40 mouse cellular contexts compared by ENCODE assay signal in genomic region chr11:99557976-99558745, GRCm38 (mm10). TPM values are rescaled to one million over a fixed set of nuclear protein-coding genes. Genes with fewer than 3 reads are reported as not detected.
DNase-seq lines count a peak whose midpoint lies in the region; ATAC-seq and TF ChIP-seq lines count a peak whose summit lies in the region.
"Had no signal": no experiment of that assay in that cellular context is flagged by ENCODE, and none has a peak within 500 bp of the region (broad histone marks: within the 10 kb centered on the region; RNA-seq: fewer than 3 reads in every experiment).

No protein-coding gene starts in this region.

- TF ChIP-seq POLR2A in lung, adult 2 months (IDR thresholded peaks at IDR 0.05; ENCODE audit: borderline replicate concordance, extremely low read depth, low read depth, low read length), result no peak

- WGBS in lung, adult 2 months, result 60% methylated on average over 3 of the region's 3 CpGs

- no peak for TF ChIP-seq CTCF in lung, adult 2 months (IDR thresholded peaks at IDR 0.05; ENCODE audit: insufficient read depth, low read length)

- H3K4me3 ChIP-seq in lung, adult 2 months (replicated peaks; ENCODE audit: extremely low read depth, low read depth, low read length), result no peak overlapping the region
- H3K4me3 ChIP-seq: embryonic facial prominence, embryonic 12.5 days; erythroblast, embryonic 14.5 days; intestine, embryonic 15.5 days; liver, embryonic 12.5 days; megakaryocyte, embryonic 14.5 days; midbrain, embryonic 12.5 days; neural tube, embryonic 13.5 days; stomach, embryonic 15.5 days had no signal

- no peak for DNase-seq in frontal cortex, postnatal 36 days (ENCODE audit: low spot score in 2 of 2)
- peak; percentile 7 for DNase-seq in lung, postnatal 25 days (ENCODE audit: low spot score)
- no peak for DNase-seq in lung, adult 2 months
- DNase-seq in Muller cell, postnatal 12 days (ENCODE audit: inconsistent ontology term), result peak; percentile 39
- DNase-seq in adrenal gland, postnatal 36 days, result no peak
- no peak for DNase-seq in thymus, postnatal 25 days
- DNase-seq: adrenal gland, adult 8-10 months; cerebellum, adult 11 months; cerebellum, adult 9-10 months; cerebellum, postnatal 36 days; gastrocnemius, postnatal 10 days; heart, postnatal 14 days; kidney, adult 2 months; kidney, postnatal 10 days; left cerebral cortex, postnatal 4 days; liver, postnatal 0 days; lung, postnatal 14 days; thymus, postnatal 14 days had no signal

- ATAC-seq in frontal cortex, adult (ENCODE audit: low TSS enrichment), result peak; percentile 79; the same call in 1 of the 2 replicates
- ATAC-seq: CD4-positive, CD25-positive, alpha-beta regulatory T cell, adult 4 months; forebrain, embryonic 16.5 days; hindbrain, postnatal 0 days; intestine, embryonic 15.5 days; liver, embryonic 12.5 days; liver, postnatal 0 days had no signal

- H3K4me1 ChIP-seq in lung, adult 2 months (ENCODE audit: control insufficient read depth, insufficient read depth, low read length), result no peaks in the 10 kb centered on the region
- H3K4me1 ChIP-seq: embryonic facial prominence, embryonic 12.5 days; intestine, embryonic 15.5 days; liver, embryonic 12.5 days; megakaryocyte, embryonic 14.5 days; midbrain, embryonic 12.5 days; neural tube, embryonic 13.5 days; stomach, embryonic 15.5 days had no signal

RNA-seq across cellular contexts. Expression of gene Gm11939, which starts 1.1 kb away (rescaled TPM):
- polyA plus RNA-seq in lung, adult 2 months (2012; rRNA removed), result not detected in 2 replicates
- total RNA-seq in adrenal gland, postnatal 36 days (2021), result not detected
- total RNA-seq: adrenal gland, adult 8-10 months; gastrocnemius, postnatal 10 days; heart, adult 8-10 months; heart, postnatal 14 days; hindbrain, postnatal 0 days; layer of hippocampus, postnatal 25 days; left cerebral cortex, adult 8-10 months; left cerebral cortex, postnatal 4 days had no signal
- polyA plus RNA-seq: CD4-positive, CD25-positive, alpha-beta regulatory T cell, adult 4 months; embryonic facial prominence, embryonic 12.5 days; erythroblast, embryonic 14.5 days; forebrain, embryonic 11.5 days; forebrain, embryonic 16.5 days; gonadal fat pad, adult 2 months; heart, embryonic 14.5 days; hindbrain, embryonic 11.5 days; hindbrain, postnatal 0 days; intestine, embryonic 15.5 days; kidney, adult 2 months; large intestine, adult 2 months; limb, embryonic 14.5 days; liver, embryonic 12.5 days; liver, postnatal 0 days; midbrain, embryonic 12.5 days; neural tube, embryonic 13.5 days; small intestine, adult 2 months; stomach, embryonic 15.5 days had no signal

RNA-seq across cellular contexts. Expression of gene Krtap3-2, which starts 1.5 kb away (rescaled TPM):
- 8.7 TPM in 1 of 2 replicates, not detected in the other for polyA plus RNA-seq in lung, adult 2 months (2012; rRNA removed)
- total RNA-seq in adrenal gland, postnatal 36 days (2021), result not detected
- total RNA-seq: adrenal gland, adult 8-10 months; gastrocnemius, postnatal 10 days; heart, adult 8-10 months; heart, postnatal 14 days; hindbrain, postnatal 0 days; layer of hippocampus, postnatal 25 days; left cerebral cortex, adult 8-10 months; left cerebral cortex, postnatal 4 days had no signal
- polyA plus RNA-seq: CD4-positive, CD25-positive, alpha-beta regulatory T cell, adult 4 months; embryonic facial prominence, embryonic 12.5 days; erythroblast, embryonic 14.5 days; forebrain, embryonic 11.5 days; forebrain, embryonic 16.5 days; gonadal fat pad, adult 2 months; heart, embryonic 14.5 days; hindbrain, embryonic 11.5 days; hindbrain, postnatal 0 days; intestine, embryonic 15.5 days; kidney, adult 2 months; large intestine, adult 2 months; limb, embryonic 14.5 days; liver, embryonic 12.5 days; liver, postnatal 0 days; midbrain, embryonic 12.5 days; neural tube, embryonic 13.5 days; small intestine, adult 2 months; stomach, embryonic 15.5 days had no signal

RNA-seq across cellular contexts. Expression of gene Krtap3-3, which starts 7.5 kb away (rescaled TPM):
- polyA plus RNA-seq in lung, adult 2 months (2012; rRNA removed), result 1.2 TPM in 1 of 2 replicates, not detected in the other
- not detected for total RNA-seq in adrenal gland, postnatal 36 days (2021)
- total RNA-seq: adrenal gland, adult 8-10 months; gastrocnemius, postnatal 10 days; heart, adult 8-10 months; heart, postnatal 14 days; hindbrain, postnatal 0 days; layer of hippocampus, postnatal 25 days; left cerebral cortex, adult 8-10 months; left cerebral cortex, postnatal 4 days had no signal
- polyA plus RNA-seq: CD4-positive, CD25-positive, alpha-beta regulatory T cell, adult 4 months; embryonic facial prominence, embryonic 12.5 days; erythroblast, embryonic 14.5 days; forebrain, embryonic 11.5 days; forebrain, embryonic 16.5 days; heart, embryonic 14.5 days; hindbrain, embryonic 11.5 days; hindbrain, postnatal 0 days; intestine, embryonic 15.5 days; kidney, adult 2 months; large intestine, adult 2 months; liver, embryonic 12.5 days; liver, postnatal 0 days; midbrain, embryonic 12.5 days; neural tube, embryonic 13.5 days; small intestine, adult 2 months; stomach, embryonic 15.5 days had no signal

RNA-seq across cellular contexts. Expression of gene Krtap3-1, which starts 8.3 kb away (rescaled TPM):
- not detected in 2 replicates for polyA plus RNA-seq in lung, adult 2 months (2012; rRNA removed)
- not detected for total RNA-seq in adrenal gland, postnatal 36 days (2021)
- total RNA-seq: adrenal gland, adult 8-10 months; gastrocnemius, postnatal 10 days; heart, adult 8-10 months; heart, postnatal 14 days; hindbrain, postnatal 0 days; layer of hippocampus, postnatal 25 days; left cerebral cortex, adult 8-10 months; left cerebral cortex, postnatal 4 days had no signal
- polyA plus RNA-seq: CD4-positive, CD25-positive, alpha-beta regulatory T cell, adult 4 months; embryonic facial prominence, embryonic 12.5 days; erythroblast, embryonic 14.5 days; forebrain, embryonic 11.5 days; forebrain, embryonic 16.5 days; gonadal fat pad, adult 2 months; heart, embryonic 14.5 days; hindbrain, embryonic 11.5 days; hindbrain, postnatal 0 days; intestine, embryonic 15.5 days; kidney, adult 2 months; limb, embryonic 14.5 days; liver, embryonic 12.5 days; liver, postnatal 0 days; midbrain, embryonic 12.5 days; neural tube, embryonic 13.5 days; stomach, embryonic 15.5 days had no signal

RNA-seq across cellular contexts. Expression of gene Krt40, which starts 15.2 kb away (rescaled TPM):
- polyA plus RNA-seq in lung, adult 2 months (2012; rRNA removed), result not detected in 2 replicates
- total RNA-seq in adrenal gland, postnatal 36 days (2021), result not detected
- total RNA-seq: adrenal gland, adult 8-10 months; gastrocnemius, postnatal 10 days; heart, adult 8-10 months; heart, postnatal 14 days; hindbrain, postnatal 0 days; layer of hippocampus, postnatal 25 days; left cerebral cortex, adult 8-10 months; left cerebral cortex, postnatal 4 days had no signal
- polyA plus RNA-seq: CD4-positive, CD25-positive, alpha-beta regulatory T cell, adult 4 months; embryonic facial prominence, embryonic 12.5 days; erythroblast, embryonic 14.5 days; forebrain, embryonic 11.5 days; forebrain, embryonic 16.5 days; gonadal fat pad, adult 2 months; heart, embryonic 14.5 days; hindbrain, embryonic 11.5 days; hindbrain, postnatal 0 days; intestine, embryonic 15.5 days; kidney, adult 2 months; large intestine, adult 2 months; limb, embryonic 14.5 days; liver, embryonic 12.5 days; liver, postnatal 0 days; midbrain, embryonic 12.5 days; neural tube, embryonic 13.5 days; small intestine, adult 2 months; stomach, embryonic 15.5 days had no signal

Comparison
In these comparisons a context has a peak if more than half of its experiments do, and no peak if none do; other contexts are left out.
1. DNase-seq: peak in lung, postnatal 25 days (single experiment) and Muller cell, postnatal 12 days (single experiment); none in frontal cortex, postnatal 36 days (0 of 2), lung, adult 2 months (single experiment), adrenal gland, postnatal 36 days (0 of 2) and thymus, postnatal 25 days (single experiment).